Mouse (Mus musculus) C2C12 (cell line): ENCODE data around the gene Zfhx3.

Experiments used
- CEBPB ChIP-seq: IDR thresholded peaks from one replicate; pipeline ENCODE4 v1.6.1; 2011; ENCODE audit warnings: low read depth, mild to moderate bottlenecking, control low read depth, moderate library complexity
- CTCF ChIP-seq: IDR thresholded peaks from one replicate; pipeline ENCODE4 v1.5.1; 2011; ENCODE audit not compliant: control insufficient read depth, insufficient read depth, insufficient read length

GRCm38 (mm10) chr8:108755400-108756325 is 813.2 kb downstream of the Zfhx3 start:
- no peak for TF ChIP-seq CTCF
- TF ChIP-seq CEBPB: no peak
